Mouse (Mus musculus): ENCODE data around the gene Gpr39.

The Gpr39 gene

DNA sequence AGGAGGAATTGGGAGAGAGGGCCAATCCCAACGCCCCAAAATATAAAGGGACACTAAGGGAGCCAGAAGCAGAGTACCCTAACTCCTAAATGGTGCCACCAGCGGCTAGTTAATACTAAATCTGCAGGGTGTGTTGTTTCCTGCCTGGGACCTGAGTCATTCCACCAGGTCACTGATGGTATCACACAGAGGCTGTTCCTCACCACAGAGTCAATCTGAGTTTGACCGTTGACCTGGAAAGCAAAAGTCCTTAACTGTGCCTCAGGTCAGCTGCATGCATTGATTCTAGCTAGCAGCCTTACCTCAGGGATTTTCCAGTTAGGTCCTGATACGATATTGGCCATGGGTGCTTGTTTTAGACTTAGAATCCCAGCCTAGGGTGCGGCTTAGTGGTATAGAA is 17.5 kb downstream of the Gpr39 start:
- DNase-seq (ENCODE audit: low read depth, low spot score), result no peak

DNA sequence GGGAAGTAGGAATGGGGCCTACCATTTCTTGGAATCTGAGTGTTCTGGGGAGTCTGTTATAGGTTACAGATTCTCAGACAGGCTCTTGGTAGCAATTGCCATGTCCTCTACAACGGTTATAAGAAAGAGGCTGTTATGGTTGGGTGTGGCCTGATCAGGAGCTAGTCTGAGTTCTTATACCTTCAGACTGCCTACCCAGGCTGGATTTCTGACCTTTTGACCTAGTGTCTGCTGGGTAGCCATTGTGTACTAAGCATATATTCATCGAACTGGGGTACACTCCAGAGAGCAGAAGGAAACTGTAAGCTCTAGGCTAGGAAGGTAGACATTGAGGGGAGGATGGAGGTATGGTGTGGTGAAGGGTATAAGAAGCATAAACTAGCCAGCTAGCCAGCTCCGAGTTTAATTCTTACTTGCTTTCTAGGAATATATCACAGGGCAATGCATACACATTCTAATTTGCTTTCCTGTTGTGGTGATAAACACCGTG is 24.4 kb downstream of the Gpr39 start:
- no peak for DNase-seq (ENCODE audit: low read depth, low spot score)

DNA sequence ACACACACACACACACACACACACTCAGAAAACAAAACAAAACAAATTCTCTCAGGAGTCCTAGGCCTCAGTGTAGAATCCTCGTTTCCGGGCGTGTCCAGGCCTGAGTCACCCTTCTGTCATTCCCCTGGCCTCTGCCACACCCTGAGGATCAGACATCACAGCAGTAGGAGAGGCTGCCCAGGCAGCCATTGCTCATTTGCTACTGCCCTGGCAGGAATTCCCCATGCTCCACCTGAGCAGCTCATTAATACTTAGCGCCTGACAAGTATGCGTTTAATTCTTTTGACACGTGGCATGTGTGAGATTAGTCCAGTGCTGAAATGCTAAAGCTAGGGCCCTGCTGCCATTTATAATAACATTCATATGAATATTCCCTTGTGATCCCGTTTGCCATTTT is 25.0 kb downstream of the Gpr39 start:
- peak; percentile 6 for DNase-seq (ENCODE audit: low read depth, low spot score)

DNA sequence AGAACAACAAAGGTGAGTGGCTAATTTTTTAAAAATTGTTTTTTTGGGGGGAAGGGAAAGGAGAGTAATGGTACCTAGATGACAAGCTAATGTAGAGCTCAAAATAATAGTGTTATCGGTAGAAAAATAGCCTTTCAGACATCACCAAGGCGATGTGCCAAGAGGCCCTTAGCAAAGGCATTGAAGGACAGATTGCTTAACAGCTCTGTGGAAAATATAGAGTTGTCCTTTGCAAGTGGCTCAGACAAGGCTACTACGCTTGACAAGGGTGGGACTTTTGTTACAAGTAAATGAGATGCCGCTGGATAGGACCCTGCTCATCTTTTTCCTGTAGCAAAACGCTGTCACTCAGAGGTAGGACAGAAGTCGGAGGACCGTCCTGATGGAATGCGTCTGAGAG is 25.5 kb downstream of the Gpr39 start:
- DNase-seq (ENCODE audit: low read depth, low spot score), result no peak

DNA sequence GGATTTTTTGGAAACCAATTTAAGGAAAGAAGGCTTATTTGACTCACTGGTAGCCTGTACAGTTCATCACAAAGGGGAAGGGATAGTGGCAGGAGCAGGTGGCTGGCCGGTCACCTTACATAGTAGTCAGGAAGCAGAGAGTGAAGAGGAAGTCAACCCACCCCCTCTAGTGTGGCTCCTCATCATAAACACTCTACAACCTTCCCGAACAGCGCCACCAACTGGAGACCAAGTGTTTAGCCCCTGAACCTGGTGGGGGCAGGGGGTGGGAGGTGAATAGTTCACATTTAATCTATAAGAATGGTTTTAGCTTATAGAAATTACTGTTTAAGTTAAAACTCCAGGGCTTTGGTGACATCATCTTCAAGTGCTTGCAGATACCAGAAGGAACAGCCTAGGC is 28.6 kb downstream of the Gpr39 start:
- DNase-seq (ENCODE audit: low read depth, low spot score), result no peak

DNA sequence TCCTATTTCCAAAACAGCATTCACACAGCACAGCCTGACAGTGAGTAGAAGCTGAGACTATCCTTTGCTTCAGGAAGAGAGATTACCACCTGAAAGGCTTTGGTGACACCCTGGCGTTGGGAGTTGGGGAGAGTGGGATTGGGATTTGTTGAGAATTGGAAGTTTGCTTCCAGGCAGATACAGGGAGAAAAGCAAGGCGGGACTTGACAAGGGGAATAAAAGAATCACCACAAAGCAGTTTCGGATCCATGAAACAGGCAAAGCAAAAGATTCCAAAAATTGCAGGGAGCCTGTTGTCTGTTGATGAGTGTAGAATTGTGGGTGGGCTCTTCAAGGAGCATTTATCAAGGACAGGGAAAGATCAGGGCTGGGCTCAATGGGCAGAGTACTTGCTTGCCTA is 38.5 kb downstream of the Gpr39 start:
- no peak for DNase-seq (ENCODE audit: low read depth, low spot score)

DNA sequence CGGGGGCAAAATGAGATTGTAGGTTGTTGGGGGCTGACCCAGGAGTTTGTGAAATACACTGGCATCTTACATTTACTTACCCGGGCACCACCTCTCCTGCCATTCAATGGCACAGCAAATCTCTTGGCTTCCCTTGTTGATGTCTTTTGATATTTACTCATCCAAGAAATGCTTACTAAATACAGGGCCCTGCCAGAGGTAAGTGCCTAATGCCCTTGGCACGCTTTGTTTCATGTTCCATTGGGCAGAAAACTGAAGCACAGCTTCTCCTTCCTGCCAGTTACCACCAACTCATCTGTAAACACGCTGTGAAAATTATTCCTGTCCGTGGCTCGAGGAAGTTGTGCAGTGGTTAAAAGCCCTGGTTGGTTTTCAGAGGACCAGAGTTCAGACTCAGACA is 39.4 kb downstream of the Gpr39 start:
- DNase-seq (ENCODE audit: low read depth, low spot score), result no peak

DNA sequence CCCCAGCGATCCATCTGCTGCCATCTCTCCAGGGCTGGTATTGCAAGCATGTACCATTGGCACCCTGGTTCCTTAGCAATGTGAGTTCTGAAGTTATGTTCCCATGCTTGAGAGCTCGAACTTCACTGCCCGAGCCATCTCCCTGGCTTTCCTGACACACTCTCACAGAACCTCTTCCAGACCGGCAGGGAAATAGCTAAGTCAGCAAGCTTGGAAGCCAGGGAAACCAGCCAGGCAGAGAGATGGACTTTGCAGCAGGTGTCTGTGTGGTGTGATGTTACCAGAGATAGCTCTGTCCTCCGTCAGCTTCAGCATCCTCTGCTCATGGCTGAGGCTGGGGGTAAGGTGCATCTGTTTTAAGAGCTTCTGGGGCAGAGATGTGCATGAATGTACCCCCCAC is 41.1 kb downstream of the Gpr39 start:
- no peak for DNase-seq (ENCODE audit: low read depth, low spot score)

DNA sequence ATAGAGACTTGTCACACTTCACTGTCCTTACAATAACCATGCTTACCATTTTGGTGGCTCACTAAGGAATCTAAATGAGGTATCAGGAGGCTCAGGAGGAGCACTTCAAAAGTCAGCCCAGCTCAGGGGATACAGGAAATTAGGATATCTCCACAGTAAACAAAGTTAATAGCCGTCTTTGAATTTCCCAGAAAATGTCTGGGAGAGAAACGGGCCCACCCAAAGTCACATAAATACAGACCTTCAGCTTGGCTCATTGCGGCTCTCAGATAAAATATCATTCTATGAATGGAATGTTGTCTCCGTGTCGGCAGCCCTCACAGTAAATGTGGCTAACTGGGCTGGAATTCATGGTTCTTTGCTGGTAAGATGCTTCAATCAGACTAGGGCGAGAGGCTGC is 42.3 kb downstream of the Gpr39 start:
- DNase-seq (ENCODE audit: low read depth, low spot score), result no peak

DNA sequence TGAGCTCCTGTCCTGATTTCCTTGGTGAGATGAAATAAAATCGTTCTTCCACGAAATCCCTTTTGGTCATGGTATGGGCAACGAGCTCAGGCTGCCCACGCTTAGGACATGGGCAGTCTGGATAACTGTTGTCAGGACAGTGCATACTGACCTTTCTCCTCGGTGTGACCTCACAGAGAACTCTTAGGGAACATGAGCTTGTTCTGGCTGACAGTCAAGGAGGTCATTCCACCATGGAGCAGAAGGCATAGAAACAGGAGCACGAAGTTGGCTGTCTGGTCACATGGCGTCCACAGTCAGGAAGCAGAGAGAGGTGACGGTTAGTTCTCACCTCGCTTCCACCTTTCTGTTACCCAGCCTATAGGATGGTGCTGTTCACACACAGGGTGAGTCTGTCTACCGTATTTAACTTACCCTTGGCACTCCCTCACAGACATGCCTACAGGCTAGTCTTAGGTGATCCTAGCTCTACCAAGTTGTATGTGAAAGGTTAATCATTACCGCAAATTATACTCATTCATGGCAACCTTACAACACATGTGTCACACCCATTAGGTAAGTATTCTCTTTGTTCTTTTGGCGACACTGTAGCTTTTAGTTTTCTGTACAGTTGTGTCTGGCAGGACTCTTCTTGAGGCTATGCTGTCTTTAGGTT is 44.4 kb downstream of the Gpr39 start:
- DNase-seq (ENCODE audit: low read depth, low spot score), result no peak

DNA sequence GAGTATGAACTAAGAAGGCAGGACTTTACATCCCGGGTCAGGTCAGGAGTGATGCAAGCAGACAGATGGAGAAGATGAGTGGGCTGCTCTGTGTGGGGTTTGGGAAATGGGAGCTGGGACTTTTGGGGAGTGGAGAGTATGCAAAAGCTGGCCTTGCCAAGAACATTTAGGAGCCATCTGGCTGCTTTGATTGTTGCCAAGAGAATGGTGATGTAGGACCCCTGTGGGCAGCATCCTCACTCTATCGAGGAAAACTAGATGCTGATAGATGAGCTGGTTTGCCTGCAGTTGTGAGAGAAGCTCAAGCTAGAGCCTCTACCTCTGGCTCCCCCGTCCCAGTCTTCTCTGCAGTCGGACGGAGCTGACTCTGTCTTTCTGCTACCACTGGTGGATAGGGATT is 47.5 kb downstream of the Gpr39 start:
- DNase-seq (ENCODE audit: low read depth, low spot score), result no peak

DNA sequence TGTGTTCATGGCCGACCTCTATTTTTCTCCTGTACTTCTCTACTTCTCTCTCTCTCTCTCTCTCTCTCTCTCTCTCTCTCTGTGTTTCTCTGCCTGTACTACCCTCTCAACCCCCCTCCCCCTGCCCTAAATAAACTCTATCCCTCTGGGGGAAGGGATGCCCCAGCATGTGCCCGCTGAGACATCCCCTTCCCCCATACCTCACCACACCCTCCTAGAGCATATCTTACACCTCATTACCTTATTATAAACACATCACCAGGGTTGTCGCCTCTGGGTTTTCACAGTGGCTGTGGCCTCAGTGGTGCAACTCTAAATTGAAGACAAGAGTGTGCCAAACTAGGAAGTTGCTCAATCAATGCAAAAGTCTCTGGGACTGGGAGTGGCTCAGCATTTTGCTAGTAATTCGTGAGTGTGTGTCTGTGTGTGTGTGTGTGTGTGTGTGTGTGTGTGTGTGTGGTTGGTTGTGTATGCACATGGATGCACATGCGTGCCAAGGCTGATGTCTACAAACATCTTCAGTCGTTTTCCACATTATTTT is 52.3 kb downstream of the Gpr39 start:
- no peak for DNase-seq (ENCODE audit: low read depth, low spot score)

DNA sequence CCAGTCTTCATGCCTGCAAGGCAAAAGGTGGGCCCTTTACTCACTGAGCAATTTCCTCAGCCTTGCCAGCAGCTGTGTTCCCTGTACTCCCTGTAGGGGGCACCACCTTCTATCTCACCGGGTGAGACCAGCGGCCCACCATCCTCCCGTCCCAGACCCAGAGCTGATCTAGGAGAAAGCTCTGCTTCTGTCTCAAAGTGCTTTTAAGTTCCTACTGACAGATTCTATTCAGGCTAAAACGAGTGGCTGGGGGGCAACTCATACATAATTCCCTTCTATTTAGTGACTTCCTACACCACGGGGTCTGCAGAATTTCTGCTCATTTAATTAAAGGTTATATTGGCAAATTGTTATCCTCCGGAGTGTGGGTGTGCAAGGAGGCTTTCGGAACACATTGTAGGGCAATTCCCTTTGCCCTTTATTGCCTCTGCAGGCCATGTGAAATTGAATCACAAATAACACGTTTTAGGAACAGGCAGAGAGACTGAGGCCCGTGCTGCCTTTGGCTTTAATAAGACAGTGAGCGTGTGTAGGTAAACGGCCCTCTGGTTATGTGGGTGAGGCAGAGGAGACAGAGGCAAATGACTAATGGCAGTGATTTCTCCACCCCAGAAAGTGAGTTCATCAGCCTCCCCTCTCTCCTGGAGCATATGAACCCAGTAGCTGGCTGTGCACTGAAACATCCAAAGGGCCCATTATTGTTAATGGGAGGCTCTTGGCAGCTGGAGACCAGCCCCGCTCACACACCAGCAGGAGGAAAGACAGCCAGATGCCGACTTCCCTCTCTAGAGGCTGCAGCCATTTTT is 53.1 kb downstream of the Gpr39 start:
- DNase-seq (ENCODE audit: low read depth, low spot score), result peak; percentile 6

DNA sequence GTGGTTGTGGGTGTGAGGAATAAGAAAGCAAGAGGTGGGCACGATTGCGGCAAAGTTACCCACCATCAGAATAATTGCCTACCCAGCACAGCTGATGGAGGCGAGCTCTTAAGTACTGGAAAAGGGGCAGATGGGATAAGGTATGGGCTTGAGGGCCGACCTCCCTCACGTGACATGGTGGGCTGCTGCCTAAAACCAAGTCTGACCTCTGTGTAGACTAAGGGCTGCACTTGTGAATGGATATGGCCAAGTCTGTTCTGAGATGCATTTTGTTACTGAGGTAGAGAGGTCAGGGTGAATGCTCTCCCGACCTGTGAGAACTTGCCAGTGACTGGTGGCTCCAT is 53.7 kb downstream of the Gpr39 start:
- no peak for DNase-seq (ENCODE audit: low read depth, low spot score)

DNA sequence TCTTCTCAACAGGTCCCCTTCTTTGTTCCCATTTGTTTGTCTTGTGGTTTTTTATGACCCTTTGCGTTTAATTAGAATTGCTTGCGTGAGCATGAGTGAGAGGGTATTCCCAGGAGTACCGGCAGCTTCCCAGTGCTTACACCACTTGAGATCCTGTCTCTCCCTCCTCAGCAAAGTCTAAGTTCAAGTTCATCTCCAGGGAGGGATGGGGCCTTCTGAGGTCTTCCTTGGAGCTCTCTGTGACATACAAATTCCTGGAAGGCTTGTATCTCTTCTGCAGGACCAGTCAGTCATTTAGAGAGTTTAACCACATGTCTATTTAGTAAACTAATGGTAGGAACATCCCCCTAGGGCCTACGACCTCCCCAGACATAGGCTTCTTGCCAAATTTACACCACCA is 55.1 kb downstream of the Gpr39 start:
- no peak for DNase-seq (ENCODE audit: low read depth, low spot score)

DNA sequence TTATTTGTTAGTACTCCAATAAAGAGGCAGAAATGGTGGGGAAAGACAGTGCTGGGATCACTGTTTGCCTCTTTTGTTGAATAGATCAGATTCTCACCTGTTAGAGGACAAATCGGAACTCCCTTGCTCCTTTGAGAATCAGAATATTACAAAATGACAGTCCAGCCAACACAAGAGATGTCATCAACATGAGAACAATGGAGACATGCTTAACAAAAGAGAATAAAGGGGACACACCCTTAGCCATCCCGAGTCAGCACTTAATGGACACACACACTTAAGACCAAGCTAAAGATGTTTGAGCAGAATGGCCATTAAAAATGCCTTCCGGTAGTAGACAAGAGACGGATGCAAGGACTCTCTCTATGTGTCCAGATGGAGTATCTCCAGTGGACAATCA is 68.0 kb downstream of the Gpr39 start:
- no peak for DNase-seq (ENCODE audit: low read depth, low spot score)

DNA sequence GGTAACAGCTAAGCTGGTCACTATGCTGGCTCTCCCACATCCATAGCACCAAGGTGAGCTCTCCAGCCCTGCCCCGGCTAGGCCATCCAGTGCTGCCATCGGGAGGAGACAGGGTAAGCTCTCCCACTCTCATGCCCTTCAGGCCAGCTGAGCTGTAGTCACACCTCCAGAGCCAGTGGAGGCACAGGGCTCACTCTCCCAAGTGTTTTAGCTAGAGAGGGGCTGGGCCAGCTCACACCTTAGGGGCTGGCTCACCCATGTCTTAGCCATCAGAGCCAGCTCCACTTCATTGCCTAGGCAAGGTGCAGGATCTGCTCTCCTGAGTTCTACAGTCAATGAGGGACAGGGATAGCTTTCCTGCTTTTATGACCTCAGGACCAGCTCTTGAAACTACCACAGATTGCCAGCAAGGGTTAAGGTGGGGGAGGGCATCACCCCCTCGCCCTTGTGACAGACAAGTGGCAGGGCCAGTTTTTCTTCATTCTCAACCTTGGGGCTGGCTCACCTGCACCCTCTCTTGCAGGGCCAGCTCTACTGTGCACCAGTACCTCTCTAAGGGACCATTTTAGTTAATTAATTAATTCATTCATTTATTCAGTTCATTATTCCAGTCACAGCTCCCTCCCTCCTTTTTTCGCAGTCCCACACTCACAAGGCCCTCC is 78.7 kb downstream of the Gpr39 start:
- no peak for DNase-seq (ENCODE audit: low read depth, low spot score)

DNA sequence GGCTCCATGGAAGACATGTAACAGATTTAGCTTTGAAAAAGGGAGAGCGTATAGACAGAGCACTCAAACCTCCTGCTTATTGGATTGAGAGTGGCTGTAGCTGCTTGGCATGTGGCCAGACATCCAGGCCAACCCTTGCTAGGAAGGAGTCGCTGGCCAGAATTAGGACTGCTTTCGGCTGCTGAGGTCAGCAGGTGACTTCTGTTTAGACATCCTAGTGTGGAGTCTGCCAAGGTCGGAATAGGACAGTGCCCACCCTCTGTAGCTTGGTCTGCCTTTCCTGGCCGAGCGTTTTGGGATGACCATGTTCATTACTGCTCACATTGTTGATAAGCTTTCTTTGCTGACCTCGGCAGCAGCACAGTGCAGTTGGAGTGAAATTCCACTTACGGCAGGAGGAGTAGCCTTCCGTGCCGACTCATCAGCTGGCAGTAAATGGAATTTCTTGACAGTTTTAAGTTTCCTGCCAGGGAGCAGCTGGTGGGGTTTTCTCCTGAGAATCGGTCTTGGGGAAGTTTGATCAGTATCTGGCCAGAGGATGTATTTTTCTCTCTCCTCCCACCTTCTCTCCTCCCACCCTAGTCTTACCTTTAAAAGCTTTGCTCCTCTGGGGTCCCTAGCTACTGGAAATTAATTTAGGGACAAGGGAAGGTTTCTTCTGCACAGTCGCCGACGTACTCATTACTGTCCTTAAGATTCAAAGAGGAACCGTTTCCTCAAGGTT is 83.3 kb downstream of the Gpr39 start:
- DNase-seq (ENCODE audit: low read depth, low spot score), result no peak

DNA sequence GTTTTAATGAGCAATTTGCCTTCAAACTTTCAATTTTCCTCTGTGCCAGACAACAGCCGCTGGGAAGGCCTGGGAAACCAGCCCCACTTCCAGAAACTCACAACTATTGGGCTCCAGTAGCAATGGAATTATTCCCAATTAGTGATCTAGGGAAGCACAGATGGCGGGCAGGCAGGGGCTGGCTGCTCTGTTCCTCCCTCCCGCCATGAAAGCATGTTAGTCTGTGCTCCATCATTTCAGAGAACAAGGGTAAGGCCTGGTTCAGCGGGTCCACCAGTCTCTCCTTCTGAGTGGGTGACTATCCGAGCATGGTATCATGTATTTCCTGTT is 83.9 kb downstream of the Gpr39 start:
- DNase-seq (ENCODE audit: low read depth, low spot score), result no peak

DNA sequence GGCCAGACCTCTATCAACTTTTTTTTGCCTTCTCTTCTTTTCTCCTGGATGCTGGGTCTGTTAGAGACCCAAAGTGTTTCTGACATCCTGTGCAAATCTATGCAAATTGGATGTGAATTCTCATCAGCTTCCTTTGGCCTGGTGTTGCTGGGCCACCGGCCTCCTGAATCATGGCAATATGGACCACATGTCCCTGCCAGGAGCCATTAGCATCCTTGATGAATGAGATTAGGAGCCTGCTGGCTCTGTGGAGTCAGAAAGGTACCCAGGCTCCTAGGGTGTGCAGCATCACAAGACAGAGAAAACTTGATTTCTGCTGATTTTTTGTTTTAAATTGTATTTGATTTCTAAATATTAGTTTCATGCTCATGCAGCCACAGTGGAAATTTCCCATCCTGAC is 85.3 kb downstream of the Gpr39 start:
- no peak for DNase-seq (ENCODE audit: low read depth, low spot score)

DNA sequence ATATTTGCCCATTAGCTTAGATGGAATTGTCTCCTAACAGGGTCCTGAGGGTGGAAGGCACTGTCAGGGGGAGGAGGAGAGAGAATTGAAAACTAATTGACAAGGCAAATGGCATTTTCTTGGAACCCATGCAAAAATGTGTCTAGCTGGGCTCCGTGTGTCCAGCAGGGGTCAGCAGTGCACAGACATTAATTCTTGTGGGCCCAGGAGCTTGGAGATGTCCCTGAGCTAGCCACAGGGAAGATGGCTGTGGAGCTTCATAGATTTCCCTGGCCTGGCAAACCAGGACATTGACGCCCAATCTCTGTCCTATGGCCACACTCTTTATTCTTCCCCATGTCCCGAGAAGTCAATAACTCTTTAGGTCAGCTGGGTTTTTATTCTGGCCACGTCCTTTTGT is 113.0 kb downstream of the Gpr39 start:
- peak; percentile 64 for DNase-seq (ENCODE audit: low read depth, low spot score)

DNA sequence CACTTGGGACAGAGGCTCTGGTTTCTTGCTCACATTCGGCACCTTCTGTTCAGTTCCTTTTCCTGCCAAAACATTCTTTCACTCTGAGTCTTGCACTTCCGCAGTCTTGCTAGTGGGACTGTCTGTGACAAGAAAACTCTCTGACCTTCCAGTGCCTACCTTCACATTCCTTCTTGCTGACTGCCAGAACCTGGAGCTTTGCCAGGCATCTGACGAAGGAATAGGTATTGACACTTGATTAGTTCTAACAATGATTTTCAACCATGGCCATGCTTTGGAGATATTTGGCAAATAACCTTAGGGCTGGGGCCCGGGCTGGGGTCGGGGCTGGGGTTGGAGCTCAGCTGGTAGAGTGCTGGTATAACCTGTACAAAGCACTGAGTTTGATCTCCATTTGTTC is 123.7 kb downstream of the Gpr39 start:
- DNase-seq (ENCODE audit: low read depth, low spot score), result no peak

Data from forelimb bud, embryonic 11.5 days (tissue).